Mouse (Mus musculus): Measurements from ENCODE around the gene Cdk2ap2. TPM values are rescaled to one million over a fixed set of nuclear protein-coding genes. Genes with fewer than 3 reads are reported as not detected.
"Not testable (repeated sequence)": the region's sequence is repeated elsewhere in the genome, so short reads cannot be mapped to it uniquely, and the experiment has no call there.

Gene Cdk2ap2
- polyA plus RNA-seq, 1 experiment from 2014 or later, result 73.6 TPM

DNA sequence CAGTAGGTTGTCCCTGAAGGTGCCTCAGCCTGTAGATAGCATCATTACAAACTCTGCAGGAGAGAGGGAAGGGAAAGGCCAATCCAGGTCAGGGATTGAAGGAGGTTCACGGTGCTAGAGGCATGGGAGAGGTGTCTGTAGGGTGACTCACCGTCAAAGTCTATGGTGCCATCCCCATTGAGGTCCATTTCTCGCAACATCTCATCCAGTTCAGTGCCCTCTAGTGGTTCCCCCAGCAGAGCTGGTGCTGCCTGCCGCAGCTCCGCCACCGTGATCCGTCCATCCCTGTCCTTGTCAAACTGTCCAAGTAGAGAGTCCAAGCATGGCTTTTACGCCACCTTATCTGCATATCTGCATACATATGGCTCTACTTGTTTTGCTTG is 39.0 kb downstream of the Cdk2ap2 start:
- peaks cover 24% of the 10 kb centered on the region for H3K36me3 ChIP-seq
- H3K4me3 ChIP-seq; H3K27ac ChIP-seq; H3K9ac ChIP-seq; H3K4me1 ChIP-seq; H3K9me3 ChIP-seq; H3K4me2 ChIP-seq (replicated peaks); ATAC-seq (ENCODE audit: low FRiP score, low read depth); H3K27me3 ChIP-seq (replicated peaks): not testable (repeated sequence)
- WGBS, result 30% methylated on average over 8 of the region's 8 CpGs

DNA sequence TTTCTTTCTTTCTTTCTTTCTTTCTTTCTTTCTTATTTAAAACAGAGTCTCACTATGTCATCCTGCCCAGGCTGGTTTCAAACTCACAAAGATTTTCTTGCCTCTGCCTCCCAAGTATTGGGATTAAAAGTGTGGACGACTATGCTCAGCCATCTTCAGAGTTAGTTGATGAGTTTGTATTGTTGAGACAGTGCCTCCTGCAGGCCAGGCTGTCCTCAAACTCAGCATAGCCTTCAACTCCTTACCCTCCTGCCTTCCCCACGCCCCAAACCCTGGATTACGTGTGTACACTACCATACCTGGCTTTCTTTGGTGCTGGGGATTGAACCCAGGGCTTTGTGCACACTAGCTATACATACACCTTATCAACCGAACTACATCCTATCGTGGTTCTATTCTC is 39.5 kb downstream of the Cdk2ap2 start:
- WGBS, result 81% methylated on average over 5 of the region's 5 CpGs
- H3K36me3 ChIP-seq, result peaks cover 19% of the 10 kb centered on the region
- H3K4me1 ChIP-seq, result no peaks in the 10 kb centered on the region
- no peaks in the 10 kb centered on the region for H3K9me3 ChIP-seq
- no peak for ATAC-seq (ENCODE audit: low FRiP score, low read depth)
- H3K4me2 ChIP-seq (replicated peaks), result no peak overlapping the region
- H3K27ac ChIP-seq, result no peak overlapping the region
- no peak overlapping the region for H3K4me3 ChIP-seq
- H3K9ac ChIP-seq, result no peak overlapping the region
- no peaks in the 10 kb centered on the region for H3K27me3 ChIP-seq (replicated peaks)

DNA sequence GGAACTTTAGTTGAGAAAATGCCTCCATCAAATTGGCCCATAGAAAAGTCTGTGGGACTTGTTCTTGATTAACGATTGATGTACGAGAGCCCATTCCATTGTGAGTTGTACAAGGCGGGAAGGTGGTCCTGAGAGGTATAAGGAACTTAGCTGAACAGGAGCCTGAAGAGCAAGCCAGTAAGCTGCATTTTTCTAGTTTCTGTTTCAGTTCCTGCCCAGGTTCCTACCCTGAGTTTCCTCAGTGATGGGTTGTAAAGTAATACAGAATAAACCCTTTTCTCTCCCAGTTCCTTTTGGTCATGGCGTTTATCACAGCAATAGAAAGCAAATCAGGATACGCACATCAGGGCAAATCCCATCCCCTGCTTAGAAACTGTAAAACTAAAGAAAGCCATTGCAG is 40.9 kb downstream of the Cdk2ap2 start:
- H3K9ac ChIP-seq, result no peak overlapping the region
- no peak overlapping the region for H3K4me3 ChIP-seq
- H3K27me3 ChIP-seq (replicated peaks), result no peaks in the 10 kb centered on the region
- H3K27ac ChIP-seq, result no peak overlapping the region
- H3K9me3 ChIP-seq, result no peaks in the 10 kb centered on the region
- peaks cover 4% of the 10 kb centered on the region for H3K36me3 ChIP-seq
- ATAC-seq (ENCODE audit: low FRiP score, low read depth), result no peak
- H3K4me1 ChIP-seq, result no peaks in the 10 kb centered on the region
- no peak overlapping the region for H3K4me2 ChIP-seq (replicated peaks)
- 74% methylated on average over 5 of the region's 5 CpGs for WGBS

DNA sequence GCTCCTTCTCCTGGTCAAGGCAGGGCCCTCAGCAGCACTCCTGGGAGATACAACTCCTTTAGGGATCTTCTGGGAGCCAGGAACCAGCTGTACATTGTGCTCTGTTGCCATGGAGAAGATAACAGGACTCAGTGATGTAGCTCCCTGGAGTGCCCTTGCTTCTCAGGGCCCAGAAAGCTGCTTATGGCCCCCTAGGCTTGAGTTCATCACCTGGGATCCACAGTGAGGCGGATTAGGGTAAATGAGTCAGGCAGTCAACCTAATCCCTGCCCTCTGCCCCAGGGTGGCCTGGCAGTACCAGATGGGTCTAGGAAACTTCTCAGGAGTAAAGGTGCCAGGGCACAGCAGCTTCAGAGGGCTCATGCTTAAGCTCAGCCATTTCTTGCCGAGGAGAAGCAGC is 42.5 kb downstream of the Cdk2ap2 start, which contains the start of gene Gpr152:
TSS of gene Gpr152 (plus strand) at position 342 of the 400 bp plus-strand sequence.
- H3K27me3 ChIP-seq (replicated peaks), result no peaks in the 10 kb centered on the region
- no peaks in the 10 kb centered on the region for H3K9me3 ChIP-seq
- no peak within 1 kb of the TSS for H3K9ac ChIP-seq
- no peak within 1 kb of the TSS for H3K4me3 ChIP-seq
- H3K27ac ChIP-seq, result no peak within 1 kb of the TSS
- 79% methylated on average over 2 of the region's 2 CpGs for WGBS
- ATAC-seq (ENCODE audit: low FRiP score, low read depth), result no peak
- no peak within 1 kb of the TSS for H3K4me2 ChIP-seq (replicated peaks)
- H3K4me1 ChIP-seq, result no peaks in the 10 kb centered on the region
- no peaks in the 10 kb centered on the region for H3K36me3 ChIP-seq

DNA sequence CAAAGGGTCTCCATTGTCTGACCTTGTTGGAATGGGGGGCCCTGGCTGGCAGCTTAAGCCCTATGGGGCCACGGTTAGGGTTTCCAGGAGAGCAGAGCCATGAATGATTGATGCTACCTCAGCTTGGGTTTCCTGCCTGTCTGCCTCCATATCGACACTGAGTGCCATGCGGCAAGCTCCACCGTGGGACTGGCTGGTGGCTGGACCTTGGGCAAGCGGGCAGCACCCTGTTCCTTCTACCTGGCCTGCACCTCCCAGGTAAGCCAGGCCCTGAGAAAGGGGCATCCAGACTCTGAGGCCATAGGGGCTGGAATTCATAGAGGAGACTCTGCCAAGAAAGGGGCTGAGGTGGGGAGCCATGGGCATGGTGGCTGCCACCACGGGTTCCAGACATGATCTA is 43.2 kb downstream of the Cdk2ap2 start:
- Histone ChIP-seq H3K36me3 (no peaks in the 10 kb centered on the region), H3K27ac (no peak overlapping the region), H3K4me2 (replicated peaks) (no peak overlapping the region), H3K4me1 (no peaks in the 10 kb centered on the region), H3K4me3 (no peak overlapping the region), H3K9ac (no peak overlapping the region), H3K27me3 (replicated peaks) (no peaks in the 10 kb centered on the region), H3K9me3 (no peaks in the 10 kb centered on the region)
- WGBS, result 82% methylated on average over 6 of the region's 6 CpGs
- no peak for ATAC-seq (ENCODE audit: low FRiP score, low read depth)

DNA sequence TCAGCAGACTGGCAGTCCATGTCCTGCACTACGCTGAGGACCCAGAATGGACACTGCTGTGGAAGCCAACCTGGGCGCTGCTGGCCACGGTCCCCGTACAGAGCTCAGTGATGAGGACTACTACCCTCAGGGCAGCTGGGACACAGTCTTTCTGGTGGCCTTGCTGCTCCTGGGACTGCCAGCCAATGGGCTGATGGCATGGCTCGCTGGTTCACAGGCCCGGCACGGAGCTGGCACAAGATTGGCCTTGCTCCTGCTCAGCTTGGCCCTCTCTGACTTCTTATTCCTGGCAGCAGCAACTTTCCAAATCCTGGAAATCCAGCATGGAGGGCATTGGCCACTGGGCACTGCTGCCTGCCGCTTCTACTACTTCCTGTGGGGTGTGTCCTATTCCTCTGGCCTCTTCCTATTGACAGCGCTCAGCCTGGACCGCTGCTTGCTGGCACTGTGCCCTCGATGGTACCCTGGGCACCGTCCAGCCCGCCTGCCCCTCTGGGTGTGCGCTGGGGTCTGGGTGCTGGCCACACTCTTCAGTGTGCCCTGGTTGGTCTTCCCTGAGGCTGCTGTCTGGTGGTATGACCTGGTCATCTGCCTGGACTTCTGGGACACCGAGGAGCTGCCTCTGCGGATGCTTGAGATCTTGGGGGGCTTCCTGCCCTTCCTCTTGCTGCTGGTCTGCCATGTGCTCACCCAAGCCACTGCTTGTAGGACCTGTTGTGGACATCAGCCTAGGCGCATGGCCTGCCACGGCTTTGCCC is 45.6 kb downstream of the Cdk2ap2 start:
- H3K27me3 ChIP-seq (replicated peaks), result no peaks in the 10 kb centered on the region
- WGBS, result 89% methylated on average over 18 of the region's 18 CpGs
- no peak overlapping the region for H3K4me3 ChIP-seq
- ATAC-seq (ENCODE audit: low FRiP score, low read depth), result no peak
- no peak overlapping the region for H3K4me2 ChIP-seq (replicated peaks)
- no peaks in the 10 kb centered on the region for H3K36me3 ChIP-seq
- no peaks in the 10 kb centered on the region for H3K9me3 ChIP-seq
- no peak overlapping the region for H3K27ac ChIP-seq
- H3K9ac ChIP-seq, result no peak overlapping the region
- 0 out of 2 replicates have a peak, but pooled peaks cover under 1% of the 10 kb centered on the region for H3K4me1 ChIP-seq

DNA sequence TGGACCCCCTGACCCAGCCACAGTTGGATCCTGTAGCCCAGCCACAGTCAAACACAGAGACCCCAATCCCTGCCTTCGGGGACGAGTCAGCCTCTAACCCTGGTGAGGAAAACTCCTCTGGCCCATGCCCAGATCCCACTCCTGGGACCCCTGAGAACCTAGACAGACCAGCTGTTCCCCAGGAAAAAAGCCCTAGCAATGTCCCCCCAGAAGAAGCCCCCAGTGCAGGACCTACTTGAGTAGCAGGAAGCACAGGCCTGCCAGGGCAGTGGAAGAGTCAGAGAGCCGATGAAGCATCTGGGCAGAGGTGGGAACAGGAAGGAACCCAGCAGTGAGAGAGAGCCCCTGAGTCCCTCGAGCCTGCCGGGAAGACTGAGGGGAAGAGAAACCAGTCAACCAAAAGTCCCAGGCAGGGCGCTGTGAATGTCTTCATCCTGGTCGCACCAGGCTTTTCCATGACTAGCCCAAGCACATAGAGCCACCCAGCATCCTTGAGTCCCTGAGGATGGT is 46.8 kb downstream of the Cdk2ap2 start, which contains the start of gene Cabp4:
TSS of gene Cabp4 (minus strand) at position 275 of the 510 bp plus-strand sequence.
- no peaks in the 10 kb centered on the region for H3K36me3 ChIP-seq
- no peak within 1 kb of the TSS for H3K4me2 ChIP-seq (replicated peaks)
- H3K9ac ChIP-seq, result no peak within 1 kb of the TSS
- H3K4me1 ChIP-seq, result peaks cover 7% of the 10 kb centered on the region; the same call in 1 of the 2 replicates
- WGBS, result 87% methylated on average over 7 of the region's 7 CpGs
- no peak within 1 kb of the TSS for H3K27ac ChIP-seq
- no peaks in the 10 kb centered on the region for H3K27me3 ChIP-seq (replicated peaks)
- no peak for ATAC-seq (ENCODE audit: low FRiP score, low read depth)
- H3K9me3 ChIP-seq, result no peaks in the 10 kb centered on the region
- H3K4me3 ChIP-seq, result no peak within 1 kb of the TSS

DNA sequence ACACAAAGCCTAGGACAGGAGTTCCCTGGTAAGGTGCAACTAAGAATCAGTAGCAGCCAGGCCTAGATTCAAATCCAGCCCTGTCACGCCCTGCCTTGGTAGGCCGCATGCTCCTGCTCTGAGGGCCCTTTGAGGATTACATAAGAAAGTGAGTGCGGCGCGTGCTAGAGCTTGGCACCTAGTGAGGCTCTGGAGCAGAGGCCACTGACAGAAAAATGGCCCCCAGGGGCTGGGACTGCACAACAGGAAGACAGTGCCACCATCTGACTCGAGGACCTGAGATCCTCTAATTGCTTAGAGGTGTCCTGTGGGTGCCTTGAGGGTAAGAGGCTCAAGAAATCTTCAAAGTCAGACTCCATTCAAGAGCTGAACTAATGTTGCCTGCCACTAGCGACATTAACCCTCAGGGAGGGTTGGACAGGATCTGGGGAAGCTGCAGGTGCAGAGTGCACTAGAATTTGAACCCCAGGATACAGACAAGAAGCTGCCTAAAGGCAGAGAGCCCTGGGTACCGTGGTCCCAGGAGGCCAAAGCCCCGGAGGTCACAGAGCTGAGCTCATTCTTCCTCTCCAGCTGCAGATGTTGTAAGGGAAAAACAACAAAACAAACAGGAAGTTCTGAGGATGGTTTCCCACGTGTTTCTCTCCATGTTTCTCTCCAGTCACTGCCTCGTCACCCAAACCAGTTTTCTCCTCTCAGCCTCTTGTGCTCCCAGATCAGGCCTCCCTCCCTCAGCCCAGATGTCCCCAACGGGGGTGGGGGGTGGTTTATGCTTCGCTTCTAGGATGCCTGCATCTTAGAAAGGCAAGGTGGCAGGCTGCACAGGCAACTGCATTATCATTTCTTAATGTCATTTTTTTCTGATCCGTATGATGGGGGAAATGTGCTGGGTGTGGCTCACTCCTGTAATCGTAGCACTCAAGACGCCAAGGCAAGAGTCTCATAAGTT is 47.8 kb downstream of the Cdk2ap2 start:
- Histone ChIP-seq H3K9ac (no peak overlapping the region), H3K27me3 (replicated peaks) (no peaks in the 10 kb centered on the region), H3K36me3 (no peaks in the 10 kb centered on the region), H3K4me3 (no peak overlapping the region), H3K27ac (no peak overlapping the region), H3K9me3 (no peaks in the 10 kb centered on the region), H3K4me1 (peaks cover 17% of the 10 kb centered on the region), H3K4me2 (replicated peaks) (no peak overlapping the region)
- 83% methylated on average over 16 of the region's 16 CpGs for WGBS
- ATAC-seq (ENCODE audit: low FRiP score, low read depth), result no peak

DNA sequence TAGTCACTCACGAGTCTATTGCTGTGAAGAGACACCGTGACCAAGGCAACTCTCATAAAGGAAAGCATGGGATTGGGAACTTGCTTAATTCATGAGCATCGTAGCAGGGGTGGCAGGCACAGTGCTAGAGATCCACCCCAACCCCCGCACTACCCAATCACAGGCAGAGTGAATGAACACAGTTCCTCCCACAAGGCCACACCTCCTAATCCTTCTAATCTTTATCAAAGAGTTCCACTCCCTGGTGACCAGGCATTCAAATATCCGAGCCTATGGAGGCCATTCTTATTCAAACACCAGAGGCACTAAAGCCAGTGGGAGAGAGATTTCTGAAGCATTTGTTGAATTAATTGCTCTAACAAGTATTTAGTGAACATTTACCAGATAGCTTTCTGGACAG is 49.0 kb downstream of the Cdk2ap2 start:
- no peak for ATAC-seq (ENCODE audit: low FRiP score, low read depth)
- Histone ChIP-seq H3K27ac (no peak overlapping the region), H3K27me3 (replicated peaks) (no peaks in the 10 kb centered on the region), H3K9ac (no peak overlapping the region), H3K4me1 (peaks cover 17% of the 10 kb centered on the region), H3K4me2 (replicated peaks) (no peak overlapping the region), H3K4me3 (no peak overlapping the region), H3K9me3 (no peaks in the 10 kb centered on the region), H3K36me3 (peaks cover 11% of the 10 kb centered on the region)
- 89% methylated on average over 5 of the region's 5 CpGs for WGBS

DNA sequence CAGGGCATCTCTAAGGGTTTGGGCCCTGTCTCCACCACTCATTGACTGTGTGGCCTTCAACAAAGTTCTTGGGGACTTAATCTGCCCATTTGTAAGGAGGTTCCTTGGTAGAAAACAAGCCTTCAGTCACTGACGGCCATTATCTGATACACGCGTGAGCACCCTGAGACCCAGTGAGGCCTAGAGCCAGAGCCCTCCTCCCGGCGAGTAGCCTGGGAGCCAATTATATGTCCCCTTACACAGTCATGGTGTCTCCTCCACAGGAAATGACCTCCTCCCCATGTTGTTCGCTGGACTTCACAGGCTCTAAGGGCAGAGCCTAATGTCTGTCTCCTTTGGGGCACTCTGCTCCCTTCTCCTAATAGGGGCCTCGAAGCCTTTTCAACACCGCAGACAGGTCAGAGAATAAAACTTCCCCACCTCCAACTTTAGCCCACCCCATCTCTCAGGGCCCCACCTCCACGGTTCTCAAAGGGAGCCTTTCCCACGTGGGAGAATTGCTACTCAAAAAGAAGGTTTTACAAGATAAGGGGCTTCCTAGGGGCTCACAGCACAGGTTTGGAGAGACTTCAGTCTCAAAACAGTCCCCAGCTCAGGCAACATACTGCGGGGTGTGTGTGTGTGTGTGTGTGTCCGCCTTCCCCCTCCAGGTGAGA is 49.5 kb downstream of the Cdk2ap2 start:
- Histone ChIP-seq H3K4me2 (replicated peaks) (no peak overlapping the region), H3K27me3 (replicated peaks) (no peaks in the 10 kb centered on the region), H3K4me1 (peaks cover 17% of the 10 kb centered on the region), H3K4me3 (no peak overlapping the region), H3K36me3 (peaks cover 16% of the 10 kb centered on the region), H3K27ac (no peak overlapping the region), H3K9me3 (no peaks in the 10 kb centered on the region), H3K9ac (no peak overlapping the region)
- ATAC-seq (ENCODE audit: low FRiP score, low read depth), result no peak
- WGBS, result 65% methylated on average over 12 of the region's 12 CpGs

DNA sequence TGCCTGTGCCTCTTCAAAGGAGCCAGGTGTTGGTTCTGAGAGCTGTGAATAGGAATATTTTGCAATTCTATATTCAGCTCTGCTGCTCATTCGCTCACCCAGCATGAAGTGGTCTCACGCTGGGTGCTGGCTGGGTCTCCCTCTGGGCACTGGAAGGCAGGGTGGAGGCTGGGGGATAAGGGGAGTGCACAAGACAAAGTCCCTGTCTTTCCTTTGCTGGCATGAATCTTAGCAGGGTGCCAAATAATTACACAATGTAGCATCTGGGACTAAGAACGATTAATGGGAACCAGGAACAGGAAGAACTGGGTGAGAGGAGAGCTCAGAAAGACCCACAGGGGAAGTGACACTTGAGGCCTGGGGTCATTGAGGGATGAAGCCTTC is 50.0 kb downstream of the Cdk2ap2 start:
- peaks cover 22% of the 10 kb centered on the region for H3K36me3 ChIP-seq
- 61% methylated on average over 3 of the region's 3 CpGs for WGBS
- H3K9me3 ChIP-seq, result no peaks in the 10 kb centered on the region
- H3K27ac ChIP-seq, result no peak overlapping the region
- no peak overlapping the region for H3K9ac ChIP-seq
- H3K4me3 ChIP-seq, result no peak overlapping the region
- no peak for ATAC-seq (ENCODE audit: low FRiP score, low read depth)
- H3K27me3 ChIP-seq (replicated peaks), result no peaks in the 10 kb centered on the region
- no peak overlapping the region for H3K4me2 ChIP-seq (replicated peaks)
- peaks cover 17% of the 10 kb centered on the region for H3K4me1 ChIP-seq
